Mouse (Mus musculus): Measurements from ENCODE around the gene Ptpro. TPM values are rescaled to one million over a fixed set of nuclear protein-coding genes. Genes with fewer than 3 reads are reported as not detected.

Gene Ptpro
- total and polyA plus RNA-seq, 3 experiments = 0.05 TPM; not detected in 2

DNA sequence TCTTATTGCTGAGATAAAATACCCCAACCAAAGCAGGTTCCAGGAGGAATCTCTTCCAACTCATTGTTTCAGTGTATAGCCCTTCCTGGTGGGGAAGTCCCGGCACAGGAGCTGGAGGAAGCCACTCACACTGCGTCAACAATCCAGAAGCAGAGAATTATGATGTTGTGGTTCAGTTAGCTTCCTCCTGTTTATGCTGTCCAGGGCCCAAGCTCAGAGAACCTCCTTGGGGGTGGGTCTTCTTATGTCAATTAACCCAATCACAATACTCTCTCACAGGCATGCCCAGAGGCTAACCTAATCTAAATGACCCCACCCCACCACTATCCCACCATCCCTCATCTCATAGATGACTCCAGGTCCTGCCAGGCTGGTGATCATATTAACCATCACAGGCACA, 160.9 kb downstream of the Ptpro start:
- no peak for TF ChIP-seq POLR2AphosphoS5 (IDR thresholded peaks at IDR 0.05; ENCODE audit: insufficient replicate concordance, low read depth, low read length)
- no peak for TF ChIP-seq GATA2 (IDR thresholded peaks at IDR 0.05; ENCODE audit: borderline replicate concordance, low read depth, low read length)
- TF ChIP-seq CTCF (IDR thresholded peaks at IDR 0.05; ENCODE audit: low read depth, low read length) = no peak
- no peak for TF ChIP-seq TAL1 (conservative IDR thresholded peaks at IDR 0.05; ENCODE audit: low read depth, low read length)
- no peak for TF ChIP-seq GATA1 (IDR thresholded peaks at IDR 0.05; ENCODE audit: borderline replicate concordance, low read length)
- Histone ChIP-seq H3K36me3 (replicated peaks) (no peaks in the 10 kb centered on the region), H3K4me1 (ENCODE audit: insufficient read depth, low read depth, low read length) (no peaks in the 10 kb centered on the region), H3K4me3 (ENCODE audit: low read depth, low read length) (no peak overlapping the region), H3K9me3 (replicated peaks) (peaks cover 49% of the 10 kb centered on the region), H3K27me3 (ENCODE audit: insufficient read depth, low read length) (no peaks in the 10 kb centered on the region)
- DNase-seq (ENCODE audit: low spot score) (no peak), ATAC-seq (ENCODE audit: extremely low read depth, insufficient number of reproducible peaks, low FRiP score, poor library complexity, severe bottlenecking) (no peak)

DNA sequence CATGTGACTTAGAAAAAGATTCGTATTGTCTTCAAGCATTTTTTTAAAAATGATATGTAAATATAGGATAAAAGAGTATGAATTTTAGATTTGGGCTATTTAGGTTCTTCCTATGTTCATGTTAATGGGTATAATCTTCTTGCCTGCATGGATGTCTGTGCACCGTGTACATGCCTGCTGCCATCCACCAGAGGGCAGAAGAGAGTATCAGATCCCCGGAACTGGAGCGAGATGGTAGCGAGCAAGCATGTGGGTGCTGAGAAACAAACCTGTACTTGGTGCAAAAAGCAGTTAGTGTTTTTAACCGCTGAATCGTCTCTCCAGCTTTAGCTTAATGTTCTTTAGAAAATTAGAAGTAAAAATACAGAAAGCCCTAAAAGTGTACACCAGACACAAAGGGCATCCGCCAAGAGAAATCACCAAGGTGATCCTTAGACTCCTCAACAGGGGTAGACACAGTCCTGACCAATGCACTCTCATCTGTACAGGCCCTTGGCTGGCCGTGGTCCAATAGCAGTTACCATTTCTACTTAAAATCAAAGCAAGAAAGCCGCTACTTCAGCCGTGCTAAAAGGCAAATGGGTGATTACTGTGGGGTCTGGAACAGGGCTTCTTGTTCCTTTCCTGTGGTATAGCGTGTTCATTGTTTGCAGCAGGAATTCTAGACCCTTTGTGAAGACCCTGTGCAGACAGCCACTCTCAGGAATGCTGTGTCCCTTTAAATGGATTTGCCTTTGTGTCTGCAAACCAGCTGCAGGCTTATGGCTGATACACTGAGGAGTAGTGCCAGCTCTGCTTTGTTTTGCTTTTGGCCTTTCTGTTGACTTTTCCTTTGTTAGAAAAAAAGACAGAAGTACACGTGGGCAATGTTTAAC, 162.6 kb downstream of the Ptpro start:
- H3K4me1 ChIP-seq (ENCODE audit: insufficient read depth, low read depth, low read length) = no peaks in the 10 kb centered on the region
- no peak overlapping the region for H3K4me3 ChIP-seq (ENCODE audit: low read depth, low read length)
- TF ChIP-seq TAL1 (conservative IDR thresholded peaks at IDR 0.05; ENCODE audit: low read depth, low read length) (no peak), GATA1 (IDR thresholded peaks at IDR 0.05; ENCODE audit: borderline replicate concordance, low read length) (no peak), CTCF (IDR thresholded peaks at IDR 0.05; ENCODE audit: low read depth, low read length) (no peak), GATA2 (IDR thresholded peaks at IDR 0.05; ENCODE audit: borderline replicate concordance, low read depth, low read length) (no peak), POLR2AphosphoS5 (IDR thresholded peaks at IDR 0.05; ENCODE audit: insufficient replicate concordance, low read depth, low read length) (no peak)
- no peaks in the 10 kb centered on the region for H3K27me3 ChIP-seq (ENCODE audit: insufficient read depth, low read length)
- DNase-seq (ENCODE audit: low spot score) (no peak), ATAC-seq (ENCODE audit: extremely low read depth, insufficient number of reproducible peaks, low FRiP score, poor library complexity, severe bottlenecking) (no peak)
- no peaks in the 10 kb centered on the region for H3K36me3 ChIP-seq (replicated peaks)
- H3K9me3 ChIP-seq (replicated peaks) = peaks cover 36% of the 10 kb centered on the region

DNA sequence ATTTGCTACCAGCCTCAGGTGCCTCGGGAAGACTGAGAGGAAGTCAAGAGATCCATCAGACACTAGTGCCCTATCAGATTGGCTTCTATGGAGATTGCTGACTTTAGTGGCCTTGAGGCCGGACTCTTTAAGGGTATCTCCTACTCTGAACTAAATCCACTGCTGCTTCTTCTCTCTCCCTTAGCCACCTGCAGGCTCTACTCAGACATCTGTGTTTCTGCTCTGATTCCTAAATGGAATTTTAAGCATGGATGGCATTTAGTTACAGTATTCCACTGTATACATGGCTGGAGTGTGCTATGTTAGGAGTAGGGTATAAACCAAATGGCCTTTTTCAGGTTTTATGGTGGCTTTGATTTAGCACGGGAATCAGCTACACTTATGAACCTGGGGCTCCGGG, 170.7 kb downstream of the Ptpro start:
- Histone ChIP-seq H3K36me3 (replicated peaks) (no peaks in the 10 kb centered on the region), H3K4me3 (ENCODE audit: low read depth, low read length) (no peak overlapping the region), H3K4me1 (ENCODE audit: insufficient read depth, low read depth, low read length) (no peaks in the 10 kb centered on the region), H3K27me3 (ENCODE audit: insufficient read depth, low read length) (no peaks in the 10 kb centered on the region), H3K9me3 (replicated peaks) (peaks cover 35% of the 10 kb centered on the region)
- DNase-seq (ENCODE audit: low spot score) (no peak), ATAC-seq (ENCODE audit: extremely low read depth, insufficient number of reproducible peaks, low FRiP score, poor library complexity, severe bottlenecking) (no peak)
- TF ChIP-seq POLR2AphosphoS5 (IDR thresholded peaks at IDR 0.05; ENCODE audit: insufficient replicate concordance, low read depth, low read length) (no peak), GATA2 (IDR thresholded peaks at IDR 0.05; ENCODE audit: borderline replicate concordance, low read depth, low read length) (no peak), GATA1 (IDR thresholded peaks at IDR 0.05; ENCODE audit: borderline replicate concordance, low read length) (no peak), CTCF (IDR thresholded peaks at IDR 0.05; ENCODE audit: low read depth, low read length) (no peak), TAL1 (conservative IDR thresholded peaks at IDR 0.05; ENCODE audit: low read depth, low read length) (no peak)

DNA sequence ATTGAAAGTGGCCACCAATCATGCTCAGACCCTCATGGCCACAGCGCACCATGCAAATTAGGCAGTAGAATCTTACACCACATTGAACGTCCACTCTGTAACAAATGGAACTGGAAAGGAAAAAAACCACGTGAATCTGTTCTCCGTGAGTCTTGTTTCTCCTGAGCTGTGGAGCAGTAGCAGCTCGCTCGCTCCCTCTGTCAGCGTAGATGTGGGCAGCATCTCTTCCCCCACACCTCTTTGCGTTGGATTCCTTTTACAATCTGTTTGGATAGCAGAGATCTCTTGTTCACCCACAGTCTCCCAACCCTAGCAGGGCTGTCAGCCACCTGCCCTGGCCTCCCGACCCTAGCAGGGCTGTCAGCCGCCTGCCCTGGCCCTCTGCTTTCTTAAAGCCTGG, 171.7 kb downstream of the Ptpro start:
- Histone ChIP-seq H3K9me3 (replicated peaks) (peaks cover 33% of the 10 kb centered on the region), H3K4me1 (ENCODE audit: insufficient read depth, low read depth, low read length) (no peaks in the 10 kb centered on the region), H3K4me3 (ENCODE audit: low read depth, low read length) (no peak overlapping the region), H3K27me3 (ENCODE audit: insufficient read depth, low read length) (no peaks in the 10 kb centered on the region), H3K36me3 (replicated peaks) (no peaks in the 10 kb centered on the region)
- no peak for ATAC-seq (ENCODE audit: extremely low read depth, insufficient number of reproducible peaks, low FRiP score, poor library complexity, severe bottlenecking)
- no peak for TF ChIP-seq CTCF (IDR thresholded peaks at IDR 0.05; ENCODE audit: low read depth, low read length)
- TF ChIP-seq POLR2AphosphoS5 (IDR thresholded peaks at IDR 0.05; ENCODE audit: insufficient replicate concordance, low read depth, low read length) = no peak
- TF ChIP-seq GATA1 (IDR thresholded peaks at IDR 0.05; ENCODE audit: borderline replicate concordance, low read length) = no peak
- TF ChIP-seq GATA2 (IDR thresholded peaks at IDR 0.05; ENCODE audit: borderline replicate concordance, low read depth, low read length) = no peak
- no peak for TF ChIP-seq TAL1 (conservative IDR thresholded peaks at IDR 0.05; ENCODE audit: low read depth, low read length)
- DNase-seq (ENCODE audit: low spot score) = no peak

DNA sequence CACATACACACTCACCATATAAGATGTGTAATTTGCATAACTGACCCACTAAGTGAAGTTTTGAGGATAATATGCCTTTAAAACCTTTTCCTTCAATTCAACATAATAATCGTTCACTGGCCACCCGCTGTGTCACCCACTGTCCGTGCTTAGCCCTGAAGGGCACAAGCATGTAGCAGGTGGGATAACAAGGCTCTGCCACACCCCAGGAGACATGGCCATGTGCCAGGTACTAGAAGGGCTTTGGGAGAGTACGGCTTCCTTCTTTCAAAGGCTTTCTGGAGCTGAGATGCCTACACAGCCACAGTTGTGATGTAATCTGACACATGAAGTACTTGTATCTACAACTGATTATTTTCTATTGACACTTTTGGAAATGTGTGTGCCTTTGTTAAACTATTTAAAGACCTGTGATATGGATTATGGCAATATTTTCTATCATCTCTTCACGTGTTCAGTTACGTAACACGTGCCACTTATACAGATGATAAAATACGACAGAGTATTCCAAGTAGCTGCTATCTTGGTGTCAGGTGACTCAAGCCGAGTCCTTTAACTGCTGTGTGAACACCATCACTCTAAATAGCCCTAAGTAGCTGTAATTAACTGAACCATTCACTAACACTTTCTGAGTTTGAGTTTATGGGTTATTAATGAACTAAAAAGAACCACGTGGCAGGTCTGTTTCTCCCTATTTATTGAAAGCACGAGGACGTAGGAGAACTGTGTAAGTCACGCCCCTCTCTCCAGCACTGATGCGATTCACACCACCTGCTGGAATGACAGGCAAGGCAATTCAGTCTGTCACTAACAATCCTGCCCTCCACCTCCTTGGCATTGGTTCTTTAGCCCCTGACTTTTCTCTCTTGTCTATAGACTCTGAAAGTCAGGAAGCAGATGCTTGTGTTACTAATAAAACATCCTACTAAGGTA, 173.6 kb downstream of the Ptpro start:
- H3K4me1 ChIP-seq (ENCODE audit: insufficient read depth, low read depth, low read length) = no peaks in the 10 kb centered on the region
- TF ChIP-seq GATA2 (IDR thresholded peaks at IDR 0.05; ENCODE audit: borderline replicate concordance, low read depth, low read length) (no peak), POLR2AphosphoS5 (IDR thresholded peaks at IDR 0.05; ENCODE audit: insufficient replicate concordance, low read depth, low read length) (no peak), GATA1 (IDR thresholded peaks at IDR 0.05; ENCODE audit: borderline replicate concordance, low read length) (no peak), CTCF (IDR thresholded peaks at IDR 0.05; ENCODE audit: low read depth, low read length) (no peak), TAL1 (conservative IDR thresholded peaks at IDR 0.05; ENCODE audit: low read depth, low read length) (no peak)
- H3K27me3 ChIP-seq (ENCODE audit: insufficient read depth, low read length) = no peaks in the 10 kb centered on the region
- H3K36me3 ChIP-seq (replicated peaks) = no peaks in the 10 kb centered on the region
- no peak overlapping the region for H3K4me3 ChIP-seq (ENCODE audit: low read depth, low read length)
- H3K9me3 ChIP-seq (replicated peaks) = peaks cover 32% of the 10 kb centered on the region
- DNase-seq (ENCODE audit: low spot score) = no peak
- ATAC-seq (ENCODE audit: extremely low read depth, insufficient number of reproducible peaks, low FRiP score, poor library complexity, severe bottlenecking) = no peak
